Mouse (Mus musculus): ENCODE measurements around the gene Oxct2b.

GRCm38 (mm10) chr4:123086381-123086780 lies 29.7 kb upstream of the Oxct2b start:
- TF ChIP-seq CTCF (IDR thresholded peaks at IDR 0.05; ENCODE audit: control insufficient read depth, insufficient read depth, insufficient replicate concordance, low read depth, low read length) (no peak), POLR2A (IDR thresholded peaks at IDR 0.05; ENCODE audit: control insufficient read depth, low read depth, low read length) (no peak)
